Mouse (Mus musculus) c-Kit-positive CD71-positive TER-119-negative erythroid progenitor cells, embryonic 14.5 days (primary cell): ENCODE data around the gene Gm38100.

Source experiments
- DNase-seq: peaks from one replicate; pipeline ENCODE4 v3.0.0-alpha.2; 2013; ENCODE audit warnings: low read depth

Gm38100 gene

DNA sequence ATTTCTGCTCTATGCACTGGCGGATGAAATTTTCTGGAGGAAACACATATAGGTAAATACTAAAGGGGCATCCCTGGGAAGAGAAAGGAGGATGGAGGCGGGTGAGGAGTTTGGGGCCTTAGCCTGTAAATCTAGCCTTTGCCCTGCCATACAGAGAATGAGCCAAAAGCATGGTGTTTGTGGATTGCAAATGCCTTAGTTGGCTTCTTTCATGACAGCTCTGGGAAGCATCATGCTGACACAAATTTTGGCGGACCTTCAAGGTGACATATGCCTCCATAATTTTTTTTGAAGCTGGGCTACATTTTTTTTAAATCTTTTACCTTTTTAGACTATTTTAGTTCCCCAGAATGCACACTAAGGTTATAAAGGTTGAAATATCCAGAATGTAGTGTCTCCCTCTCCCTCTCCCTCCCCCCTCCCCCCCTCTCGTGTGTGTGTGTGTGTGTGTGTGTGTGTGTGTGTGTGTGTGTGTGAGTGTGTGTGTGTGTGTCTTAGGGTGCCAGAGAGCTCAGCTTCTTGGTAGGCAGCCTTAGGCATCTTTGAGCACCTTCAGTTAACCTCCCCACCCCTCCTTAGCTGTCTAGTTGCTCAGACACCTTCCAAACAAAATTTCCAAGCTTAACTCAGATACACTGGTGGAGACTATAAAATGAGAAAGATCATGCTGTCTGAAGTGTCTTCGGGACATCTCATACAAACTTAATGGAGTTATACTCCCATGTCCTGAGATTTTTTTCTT is 47.0 kb downstream of the Gm38100 start:
- no peak for DNase-seq

GRCm38 (mm10) chr1:175970710-175971109 is 50.6 kb downstream of the Gm38100 start:
- no peak for DNase-seq
